Mouse (Mus musculus): ENCODE results near the gene Mctp1.
A peak's percentile ranks its signal among the peaks of the same experiment; 100 is the strongest.
"Not testable (repeated sequence)": the region's sequence is repeated elsewhere in the genome, so short reads cannot be mapped to it uniquely, and the experiment has no call there.

Mctp1 gene

DNA sequence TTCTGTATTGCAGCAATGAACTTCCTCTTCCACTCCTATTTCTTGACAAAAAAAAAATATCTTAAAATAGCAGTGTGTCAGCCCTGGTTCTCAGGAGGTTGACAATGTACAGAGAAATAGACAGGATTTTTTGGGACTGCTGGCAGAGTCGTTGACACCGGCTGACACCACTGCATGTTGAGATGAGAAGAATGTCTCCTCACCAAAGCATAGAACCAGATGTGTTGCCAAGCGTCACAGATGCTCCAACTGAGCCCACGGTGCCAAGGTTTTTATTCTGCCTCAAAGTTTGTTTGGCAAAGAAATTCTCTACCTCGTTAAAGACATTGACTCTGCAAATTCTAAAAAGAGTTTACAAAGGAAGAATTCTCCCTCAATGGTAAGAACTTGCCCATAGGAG is 548.6 kb downstream of the Mctp1 start:
- DNase-seq (ENCODE audit: low spot score in 2 of 2): no peak

- DNase-seq (ENCODE audit: low spot score in 2 of 2): no peak
These were observed 564.9 kb downstream of the Mctp1 start for GRCm38 (mm10) chr13:76949234-76949633.

DNA sequence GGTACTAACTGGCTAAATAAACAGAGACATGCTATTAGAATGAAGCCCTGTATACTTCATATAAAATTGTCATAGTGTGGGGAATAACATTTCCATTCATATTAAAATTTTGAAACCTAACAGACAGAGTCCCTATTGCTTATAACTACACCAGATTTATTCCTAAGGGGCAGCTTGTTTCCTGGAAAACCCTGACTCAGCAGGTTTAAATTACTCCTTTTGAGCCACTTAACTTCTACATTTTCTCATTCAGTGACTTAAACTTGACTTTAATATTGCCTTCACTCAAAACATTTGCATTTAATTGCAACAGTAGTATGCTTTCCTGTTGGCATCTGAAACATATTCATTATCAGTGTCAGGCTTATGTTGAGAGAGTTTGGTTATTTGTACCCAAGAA is 583.3 kb downstream of the Mctp1 start:
- DNase-seq (ENCODE audit: low spot score in 2 of 2): no peak

GRCm38 (mm10) chr13:76969386-76969785 is 585.1 kb downstream of the Mctp1 start:
- DNase-seq (ENCODE audit: low spot score in 2 of 2): peak in 1 of 2 experiments; percentile 25

DNA sequence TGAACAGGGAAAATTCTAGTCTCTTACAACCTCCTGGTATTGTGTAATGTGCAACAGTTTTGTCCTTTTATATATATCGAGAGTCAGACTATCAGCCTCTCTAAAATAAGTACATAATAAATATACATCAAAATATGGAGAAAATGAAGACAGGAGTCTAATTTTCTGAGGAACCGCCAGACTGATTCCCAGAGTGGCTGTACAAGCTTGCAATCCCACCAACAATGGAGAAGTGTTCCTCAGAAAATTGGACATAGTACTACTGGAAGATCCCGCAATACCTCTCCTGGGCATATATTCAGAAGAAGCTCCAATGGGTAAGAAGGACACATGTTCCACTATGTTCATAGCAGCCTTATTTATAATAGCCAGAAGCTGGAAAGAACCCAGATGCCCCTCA is 586.7 kb downstream of the Mctp1 start:
- not testable (repeated sequence) for DNase-seq (ENCODE audit: low spot score in 2 of 2)

DNA sequence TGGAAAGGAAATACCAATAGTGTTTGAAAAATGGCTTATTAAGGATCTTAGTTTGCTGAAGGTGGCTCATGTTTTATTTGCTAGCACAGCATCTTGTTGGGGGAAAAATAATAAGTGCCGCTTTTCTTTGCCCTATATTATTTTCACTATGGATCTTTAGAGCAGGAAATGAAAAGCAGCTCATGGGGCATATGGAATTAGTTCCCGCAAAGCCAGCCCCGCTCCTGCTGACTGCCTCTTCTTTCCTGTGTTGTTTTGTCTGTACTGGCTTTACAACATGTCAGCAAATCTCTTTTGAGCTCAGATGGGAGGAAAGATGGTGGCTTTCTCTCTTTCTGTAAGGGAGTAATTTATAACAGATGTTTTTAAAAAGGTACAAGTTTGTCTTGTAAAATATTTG is 618.3 kb downstream of the Mctp1 start:
- DNase-seq (ENCODE audit: low spot score in 2 of 2): no peak

DNA sequence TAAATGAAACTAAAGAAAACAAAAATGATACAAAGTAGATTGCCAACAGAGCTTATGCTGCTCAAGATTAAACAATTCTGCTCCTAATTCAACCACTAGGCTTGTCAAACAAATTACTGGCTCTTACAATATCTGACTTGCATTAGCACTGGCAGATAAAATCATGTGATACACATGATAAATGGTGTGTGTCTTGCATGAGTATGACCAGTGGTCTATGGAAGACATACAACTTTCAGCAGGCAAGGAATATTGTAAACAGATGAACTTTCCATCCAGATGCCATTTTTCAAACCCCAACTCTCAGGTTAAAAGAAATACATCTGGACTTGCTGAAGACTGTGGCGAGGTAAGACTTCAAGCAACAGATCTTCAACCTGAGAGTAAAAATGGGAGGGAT is 619.3 kb downstream of the Mctp1 start:
- no peak for DNase-seq (ENCODE audit: low spot score in 2 of 2)

DNA sequence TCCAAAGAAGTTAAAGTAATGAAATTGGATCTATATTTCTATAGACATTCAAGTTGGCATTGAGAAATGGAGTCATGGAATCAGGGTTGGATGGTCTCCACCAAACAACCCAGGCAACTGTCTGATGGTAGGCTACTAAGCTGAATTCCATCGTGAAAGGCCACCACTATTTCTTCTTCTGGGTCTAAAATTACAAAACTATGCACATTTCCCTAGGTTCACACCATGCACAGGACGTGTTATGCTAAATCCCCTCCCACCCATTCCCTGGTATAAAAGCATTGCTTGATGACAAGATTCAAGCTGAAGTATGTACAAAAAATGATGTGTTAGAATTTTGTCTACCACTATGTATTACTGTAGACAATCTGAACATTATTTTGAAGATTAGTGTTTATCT is 634.5 kb downstream of the Mctp1 start:
- no peak for DNase-seq (ENCODE audit: low spot score in 2 of 2)

GRCm38 (mm10) chr13:77029594-77029993 is 645.3 kb downstream of the Mctp1 start:
- no peak for DNase-seq (ENCODE audit: low spot score in 2 of 2)

DNA sequence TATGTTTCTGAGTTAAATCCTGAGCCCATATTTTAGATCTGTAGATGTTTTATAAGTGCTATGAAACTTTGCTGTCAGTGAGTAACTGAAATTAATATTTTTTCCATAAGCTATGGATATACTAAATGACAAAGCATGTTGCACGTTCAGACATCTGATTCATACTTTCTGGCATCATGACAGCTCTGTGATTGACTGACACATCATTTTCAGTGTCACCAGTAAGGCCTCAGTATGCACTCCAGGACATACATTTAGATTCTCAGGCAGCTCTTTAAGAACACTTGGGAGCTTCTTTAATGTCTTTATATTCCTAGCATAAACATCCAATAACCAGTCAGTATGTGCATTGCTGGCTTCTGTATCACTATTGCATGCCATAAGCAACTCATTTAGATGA is 659.0 kb downstream of the Mctp1 start:
- DNase-seq (ENCODE audit: low spot score in 2 of 2): no peak

DNA sequence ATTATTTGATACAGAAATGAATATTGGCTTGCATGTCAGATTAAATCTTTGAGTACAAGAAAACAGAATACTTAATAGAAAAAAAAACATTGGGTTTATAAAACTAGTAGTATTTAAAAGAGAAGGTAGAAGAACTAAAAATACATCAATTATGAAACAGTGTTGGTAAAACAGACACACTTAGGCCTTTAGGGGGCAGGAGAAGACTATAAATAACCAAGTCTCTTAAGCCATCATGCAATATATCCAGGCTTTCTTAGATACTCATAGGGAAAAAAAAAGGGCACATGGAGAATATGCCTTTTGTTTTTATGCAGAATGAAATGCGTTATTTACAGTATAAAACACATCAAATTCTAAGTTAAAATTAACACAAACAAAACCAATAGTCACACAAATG is 661.0 kb downstream of the Mctp1 start:
- no peak for DNase-seq (ENCODE audit: low spot score in 2 of 2)

DNA sequence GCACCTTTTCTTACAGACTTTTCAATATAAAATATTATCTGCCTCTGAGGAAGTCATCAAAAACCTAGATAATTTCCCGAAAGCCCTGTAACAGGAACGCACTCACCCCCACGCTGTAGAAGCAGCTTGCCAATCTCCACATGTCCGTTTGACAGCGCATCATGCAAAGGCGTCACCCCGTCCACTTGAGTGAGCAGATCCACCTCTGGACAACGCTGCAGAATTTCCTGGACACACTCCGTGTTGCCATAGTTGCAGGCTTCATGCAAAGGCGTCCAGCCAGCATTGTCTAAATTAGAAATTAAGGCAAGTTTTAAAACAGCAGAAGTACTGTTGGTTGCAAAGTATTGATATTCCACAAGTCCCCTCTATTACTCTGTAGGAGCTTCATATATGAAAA is 662.1 kb downstream of the Mctp1 start:
- DNase-seq (ENCODE audit: low spot score in 2 of 2): no peak

DNA sequence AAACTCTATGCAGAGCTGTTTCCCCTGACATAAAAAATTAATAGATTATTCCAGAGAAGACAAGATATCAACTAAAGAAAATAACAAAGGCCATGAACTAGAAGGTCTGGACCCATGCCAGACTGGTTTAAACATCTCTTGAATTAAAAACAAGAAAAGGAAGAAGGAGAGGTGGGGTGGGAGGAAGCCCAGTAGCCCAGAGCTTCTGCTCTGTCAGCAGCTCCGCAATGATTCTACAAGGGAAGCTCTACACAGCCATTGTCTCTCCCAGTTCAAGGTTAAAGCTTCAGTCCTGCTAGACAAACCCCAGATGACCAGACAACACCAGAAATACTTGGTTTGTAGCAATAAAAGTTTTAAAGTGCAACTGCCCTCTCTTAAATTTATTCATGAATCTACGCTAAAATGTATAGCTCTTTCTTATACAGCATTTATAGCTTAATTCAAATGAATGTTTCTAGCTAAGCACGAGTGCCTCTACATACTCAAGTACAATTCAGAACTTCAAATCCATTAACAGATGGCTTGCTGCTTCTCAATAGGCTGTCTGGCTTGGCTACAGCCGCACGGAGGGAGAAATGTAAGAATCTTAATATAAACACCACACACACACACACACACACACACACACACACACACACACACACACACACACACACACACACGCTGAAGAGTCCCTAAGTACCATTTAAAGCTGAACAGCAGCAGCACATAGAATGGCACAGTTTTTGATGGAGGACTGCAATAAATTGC is 663.0 kb downstream of the Mctp1 start:
- DNase-seq (ENCODE audit: low spot score in 2 of 2): no peak

DNA sequence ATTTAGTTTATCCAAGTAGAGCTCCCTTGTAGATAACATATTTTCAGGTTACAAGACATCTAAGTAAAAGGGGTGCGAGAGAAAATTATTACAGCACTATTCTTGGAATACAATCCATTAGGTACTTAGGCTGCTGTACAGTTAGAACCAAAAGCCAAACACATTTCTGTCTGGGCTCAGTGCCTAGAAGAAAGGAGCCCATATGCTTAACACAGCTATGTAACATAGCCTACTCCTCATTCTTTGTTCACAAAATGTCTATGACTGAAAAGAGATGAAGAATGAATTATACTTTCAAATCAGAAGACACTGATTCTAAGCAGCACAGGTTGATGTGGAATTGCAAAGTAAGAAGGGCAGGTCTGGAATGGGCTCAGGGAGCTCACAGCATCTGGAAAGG is 664.1 kb downstream of the Mctp1 start:
- DNase-seq (ENCODE audit: low spot score in 2 of 2): no peak

GRCm38 (mm10) chr13:77049736-77050135 is 665.4 kb downstream of the Mctp1 start:
- DNase-seq (ENCODE audit: low spot score in 2 of 2): no peak

DNA sequence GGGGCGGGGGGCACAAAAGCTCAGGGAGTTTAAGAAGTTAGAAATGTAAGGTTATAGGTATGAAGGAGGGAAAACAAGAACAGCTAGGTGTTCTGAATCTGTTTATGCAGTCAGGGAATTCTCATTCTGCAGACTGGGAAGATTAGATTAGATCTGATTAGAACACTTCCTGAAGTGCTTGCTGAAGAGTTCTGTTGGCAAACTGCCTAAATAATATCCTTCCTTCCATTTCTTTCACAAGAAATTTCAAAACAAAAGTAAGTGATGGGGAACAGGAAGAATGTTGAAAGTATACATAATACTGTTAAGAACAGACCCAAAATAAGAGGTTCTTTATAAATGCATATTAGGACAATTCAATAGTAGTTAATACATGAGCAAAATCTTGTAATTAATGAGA is 678.9 kb downstream of the Mctp1 start:
- no peak for DNase-seq (ENCODE audit: low spot score in 2 of 2)

GRCm38 (mm10) chr13:77068847-77069246 is 684.5 kb downstream of the Mctp1 start:
- no peak for DNase-seq (ENCODE audit: low spot score in 2 of 2)

- DNase-seq (ENCODE audit: low spot score in 2 of 2): no peak
These were observed 687.7 kb downstream of the Mctp1 start for GRCm38 (mm10) chr13:77072030-77072429.
